Mouse (Mus musculus) lung, postnatal 0 days (tissue): ENCODE measurements at regions not wholly inside any gene's neighbourhood (a gene's known extent, or its start where the extent isn't known, plus 50 kb on each side); places are given as distances from the start of the nearest gene placed in this dataset.

ENCODE experiments used
- CTCF ChIP-seq: IDR thresholded peaks from 2 replicates; pipeline ENCODE4 v1.5.1; 2016; ENCODE audit warnings: antibody characterized with exemption, mild to moderate bottlenecking
- EP300 ChIP-seq: IDR thresholded peaks from 2 replicates; pipeline ENCODE4 v1.6.1; 2016; ENCODE audit warnings: antibody characterized with exemption, mild to moderate bottlenecking, control low read depth

DNA sequence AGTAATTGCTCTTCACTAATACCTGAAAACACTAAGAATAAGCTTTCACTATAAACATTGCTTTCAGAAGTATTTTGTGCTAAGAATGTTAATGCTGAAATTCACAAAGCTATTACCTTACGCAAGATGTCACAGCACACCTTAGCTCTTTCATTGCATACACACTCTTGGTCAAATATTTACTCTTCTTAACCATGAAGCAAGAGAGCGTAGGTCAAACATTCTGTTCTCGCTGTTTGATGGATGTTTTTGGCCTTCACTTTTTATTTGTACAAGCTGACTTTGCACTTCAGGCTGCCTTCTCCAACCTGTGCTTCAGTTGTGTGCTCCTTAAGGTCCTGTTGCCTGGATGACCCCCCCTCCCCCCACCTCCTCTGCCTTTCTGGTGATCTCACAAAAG is 212.8 kb upstream of the Chrm2 start:
- no peak for TF ChIP-seq CTCF
- peak; percentile 44; the same call in 1 of the 2 replicates for TF ChIP-seq EP300
